Mouse (Mus musculus): ENCODE data around the gene Atraid.
A peak's percentile ranks its signal among the peaks of the same experiment; 100 is the strongest.

Atraid gene

DNA sequence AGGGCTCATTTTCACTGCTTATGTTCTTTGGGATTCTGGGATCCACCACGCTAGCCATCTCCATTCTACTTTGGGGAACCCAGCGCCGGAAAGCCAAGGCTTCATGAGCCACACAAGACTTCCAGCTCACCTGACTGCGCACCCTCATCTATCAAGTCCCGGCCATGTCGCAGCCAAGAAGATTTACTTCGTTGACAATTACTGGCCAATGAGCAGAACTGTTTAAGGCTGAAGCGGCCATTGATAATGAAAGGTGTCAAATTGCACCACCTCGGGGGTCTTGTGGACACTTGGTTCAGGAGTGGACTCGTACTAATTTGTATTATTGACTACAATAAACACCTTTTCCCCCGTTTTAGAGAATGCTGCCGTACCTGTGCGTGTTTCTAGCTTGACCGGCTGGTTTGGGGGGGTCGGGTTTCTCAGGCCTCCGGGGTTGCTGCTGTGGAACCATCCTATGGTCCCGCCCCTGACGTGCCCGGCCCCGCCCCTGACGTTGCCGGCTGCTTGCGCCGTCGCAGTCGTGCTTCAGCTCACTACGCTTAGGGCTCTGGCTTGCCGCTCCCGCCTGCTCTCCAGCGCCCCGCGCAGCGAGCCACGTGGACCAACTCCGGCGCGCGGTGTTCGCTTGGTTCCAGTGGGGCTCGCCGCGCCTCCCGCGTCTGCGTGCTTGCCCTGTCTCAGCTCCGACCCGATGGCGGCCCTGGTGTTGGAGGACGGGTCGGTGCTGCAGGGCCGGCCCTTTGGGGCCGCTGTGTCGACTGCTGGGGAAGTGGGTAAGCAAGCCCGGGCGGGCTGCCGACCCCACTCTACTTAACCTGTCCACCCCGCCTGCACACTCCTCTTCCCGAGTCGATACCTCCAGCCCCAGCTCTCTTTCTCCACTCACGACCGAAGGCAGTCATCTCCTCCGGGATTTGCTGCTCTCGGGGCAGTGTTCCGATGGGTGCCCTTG lies 6.4 kb downstream of the Atraid start, which contains the start of gene Cad:
Cad (plus strand) TSS at position 520 of the 955 bp plus-strand sequence.
- DNase-seq (ENCODE audit: low spot score), result peak; percentile 92

DNA sequence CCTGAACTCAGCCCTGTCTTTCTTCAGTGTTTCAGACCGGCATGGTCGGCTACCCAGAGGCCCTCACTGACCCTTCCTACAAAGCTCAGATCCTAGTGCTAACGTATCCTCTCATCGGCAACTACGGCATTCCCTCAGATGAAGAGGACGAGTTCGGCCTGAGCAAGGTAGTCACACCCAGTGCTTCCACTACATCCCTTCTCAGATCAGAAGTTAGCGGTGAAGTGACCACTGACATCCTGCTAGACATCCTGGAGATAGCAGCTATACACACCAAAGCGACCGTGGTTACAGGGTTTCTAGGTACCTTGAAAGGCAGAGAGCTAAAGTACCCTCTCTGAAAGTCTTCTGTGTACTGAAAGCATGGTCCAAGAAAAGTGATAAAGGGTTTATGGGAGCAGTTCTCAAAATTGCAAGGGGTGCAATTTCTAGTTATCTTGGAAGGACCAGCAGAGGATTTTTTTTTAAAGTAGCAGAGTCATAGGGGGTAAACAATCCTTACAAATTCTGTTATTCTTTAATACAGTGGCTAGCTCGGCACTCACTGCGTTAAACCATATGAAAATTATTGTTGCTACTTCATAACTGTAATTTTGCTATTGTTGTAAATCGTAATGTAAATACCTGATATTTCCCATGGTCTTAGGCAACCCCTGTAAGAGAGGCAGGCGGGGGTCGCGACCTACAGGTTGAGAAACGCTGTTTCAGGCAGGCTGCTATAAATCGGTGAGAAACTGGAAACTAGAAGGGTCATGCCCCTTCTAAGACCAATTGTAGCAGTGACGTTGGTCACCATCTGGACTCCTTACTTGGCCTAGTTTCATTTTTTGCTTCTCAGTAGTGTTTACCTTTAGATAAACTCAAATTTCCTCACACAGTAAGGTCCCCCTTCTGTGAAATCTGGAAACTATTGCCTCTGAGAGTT lies 7.4 kb downstream of the Atraid start:
- DNase-seq (ENCODE audit: low spot score), result peak; percentile 15

GRCm38 (mm10) chr5:31069810-31070209 lies 21.7 kb downstream of the Atraid start:
- no peak for DNase-seq (ENCODE audit: low spot score)

GRCm38 (mm10) chr5:31071059-31071458 lies 22.9 kb downstream of the Atraid start:
- no peak for DNase-seq (ENCODE audit: low spot score)

- no peak for DNase-seq (ENCODE audit: low spot score)
Observed at GRCm38 (mm10) chr5:31071821-31072220, 23.7 kb downstream of the Atraid start.

- DNase-seq (ENCODE audit: low spot score), result no peak
Observed at GRCm38 (mm10) chr5:31073176-31073575, 25.1 kb downstream of the Atraid start.

DNA sequence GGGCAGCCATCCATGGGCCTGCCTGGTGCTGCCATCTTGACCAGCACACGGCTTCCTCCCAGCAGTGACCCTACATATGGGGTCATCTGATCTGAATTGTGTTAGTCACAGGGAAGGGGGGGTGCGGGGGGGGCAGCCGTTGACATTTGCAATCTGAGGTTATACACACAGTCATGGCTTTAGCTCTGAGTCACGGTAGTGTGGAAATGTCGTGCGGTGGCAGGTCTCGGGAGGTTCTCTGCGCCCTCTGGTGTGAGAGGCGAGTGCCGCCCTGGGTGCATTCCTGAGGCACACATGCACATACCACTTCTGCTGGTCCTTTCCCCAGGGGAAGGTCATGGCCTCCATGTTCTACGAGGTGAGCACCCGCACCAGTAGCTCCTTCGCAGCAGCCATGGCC lies 28.2 kb downstream of the Atraid start:
- no peak for DNase-seq (ENCODE audit: low spot score)

DNA sequence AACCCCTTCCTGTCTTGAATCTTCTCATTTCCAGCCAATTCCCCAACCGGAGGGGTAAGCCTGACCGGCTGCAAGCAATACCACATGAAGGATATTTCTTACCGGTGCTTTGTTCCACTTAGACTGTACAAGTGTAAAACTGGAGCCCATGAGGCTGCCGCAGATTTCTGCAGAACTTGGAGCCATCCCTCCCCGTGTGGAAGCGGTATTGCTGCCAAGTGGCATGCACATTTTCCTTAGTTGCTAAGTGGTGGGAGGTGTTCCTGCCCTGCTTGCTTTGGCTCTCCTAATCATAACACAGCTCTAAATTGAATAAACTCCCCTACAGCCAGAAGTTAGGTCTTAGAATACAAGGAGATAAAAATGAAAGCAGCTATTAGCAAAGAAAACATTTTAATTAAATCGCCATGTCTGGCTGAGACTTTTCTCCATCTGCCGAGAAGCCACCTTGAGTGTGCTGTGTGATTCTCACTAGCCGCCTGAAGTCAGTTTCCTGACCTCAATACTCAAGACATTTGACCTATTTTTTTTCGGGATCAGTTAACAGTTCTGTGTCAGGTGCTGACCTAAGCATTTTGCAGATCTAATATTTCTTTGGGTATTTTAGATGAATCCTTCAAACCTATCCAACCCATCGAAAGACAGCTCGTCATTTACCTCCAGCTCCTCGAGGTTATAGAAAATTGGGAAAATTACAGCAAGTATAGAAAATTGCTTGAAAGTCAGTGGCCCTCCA lies 32.1 kb downstream of the Atraid start:
- DNase-seq (ENCODE audit: low spot score), result peak; percentile 45

DNA sequence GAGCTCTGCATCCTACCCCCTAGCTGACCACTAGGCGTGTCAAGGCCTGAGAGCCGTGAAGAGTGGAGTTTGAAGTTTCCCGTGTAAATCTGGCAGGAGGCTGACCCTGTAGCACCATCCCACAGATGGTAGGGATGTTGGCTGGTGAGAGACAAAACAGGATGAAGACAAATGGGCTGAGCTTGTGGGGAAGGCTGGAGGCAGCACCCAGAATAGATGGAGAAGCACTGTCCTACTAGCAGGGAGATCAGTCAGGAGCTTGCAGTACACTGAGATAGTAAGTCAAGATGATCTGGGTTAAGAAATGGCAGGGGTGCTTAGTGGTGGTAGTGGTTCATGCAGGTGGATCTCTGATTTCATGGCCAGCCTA lies 32.7 kb downstream of the Atraid start:
- DNase-seq (ENCODE audit: low spot score), result no peak

- no peak for DNase-seq (ENCODE audit: low spot score)
Observed at GRCm38 (mm10) chr5:31081386-31081785, 33.3 kb downstream of the Atraid start.

- DNase-seq (ENCODE audit: low spot score), result no peak
Observed at GRCm38 (mm10) chr5:31082355-31082754, 34.2 kb downstream of the Atraid start.

- DNase-seq (ENCODE audit: low spot score), result no peak
Observed at GRCm38 (mm10) chr5:31082935-31083625, 35.0 kb downstream of the Atraid start.

DNA sequence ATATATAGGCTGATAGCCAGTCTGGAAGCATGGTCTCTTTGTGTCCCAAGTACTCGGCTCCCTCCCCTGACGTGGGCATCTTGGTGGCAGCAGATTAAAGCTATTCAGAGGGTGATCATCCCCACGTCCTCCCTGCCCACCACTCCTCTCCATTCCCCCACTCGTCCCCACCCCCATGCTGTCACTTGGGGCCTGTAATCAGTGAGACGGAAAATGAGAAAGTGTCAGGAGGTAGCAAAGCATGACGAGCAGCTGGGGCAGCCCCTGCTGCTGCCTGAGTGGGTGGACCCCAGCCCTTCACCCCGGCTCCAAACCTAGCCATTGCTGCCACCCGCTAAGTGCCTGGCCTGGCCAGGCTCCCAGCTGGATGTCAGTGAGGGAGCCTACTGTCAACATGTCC lies 35.8 kb downstream of the Atraid start:
- no peak for DNase-seq (ENCODE audit: low spot score)

DNA sequence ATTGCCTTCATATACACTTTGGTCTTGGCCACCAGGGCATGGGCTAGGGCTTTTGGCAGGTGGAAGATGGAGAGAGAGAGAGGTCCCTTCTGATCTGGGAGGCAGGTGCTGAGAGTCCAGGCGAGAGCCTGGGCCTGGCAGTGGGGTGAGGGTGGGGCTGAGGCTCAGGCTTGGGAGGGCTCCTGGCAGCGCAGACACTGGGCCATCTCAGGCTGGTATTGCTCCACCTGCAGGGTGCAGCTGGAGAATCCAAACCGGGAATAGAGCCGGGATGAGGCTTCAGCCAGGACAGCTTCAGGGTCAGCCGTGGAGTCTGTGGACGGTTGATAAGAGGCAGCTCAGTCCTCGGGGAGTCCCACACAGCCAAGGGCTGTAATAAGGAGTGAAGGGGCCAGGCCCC lies 38.5 kb downstream of the Atraid start:
- no peak for DNase-seq (ENCODE audit: low spot score)

DNA sequence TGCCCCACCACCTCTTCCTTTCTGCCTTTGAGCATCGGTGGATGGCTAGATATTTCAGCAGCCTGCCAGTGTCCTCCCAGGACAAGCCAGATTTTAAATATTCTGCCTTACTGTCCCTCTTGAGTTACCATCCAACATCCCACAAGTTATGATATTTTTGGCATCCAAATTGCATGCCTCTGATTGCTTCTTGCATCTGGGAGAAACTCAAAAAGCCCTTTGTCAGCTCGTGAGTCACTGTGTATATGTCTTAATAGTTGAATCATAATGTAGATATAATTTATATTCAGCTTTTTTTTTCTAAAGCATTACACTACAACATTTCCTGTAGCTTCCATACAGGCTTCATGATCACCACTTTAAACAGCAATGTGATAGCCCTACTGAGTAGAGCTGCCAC lies 39.0 kb downstream of the Atraid start:
- DNase-seq (ENCODE audit: low spot score), result no peak

DNA sequence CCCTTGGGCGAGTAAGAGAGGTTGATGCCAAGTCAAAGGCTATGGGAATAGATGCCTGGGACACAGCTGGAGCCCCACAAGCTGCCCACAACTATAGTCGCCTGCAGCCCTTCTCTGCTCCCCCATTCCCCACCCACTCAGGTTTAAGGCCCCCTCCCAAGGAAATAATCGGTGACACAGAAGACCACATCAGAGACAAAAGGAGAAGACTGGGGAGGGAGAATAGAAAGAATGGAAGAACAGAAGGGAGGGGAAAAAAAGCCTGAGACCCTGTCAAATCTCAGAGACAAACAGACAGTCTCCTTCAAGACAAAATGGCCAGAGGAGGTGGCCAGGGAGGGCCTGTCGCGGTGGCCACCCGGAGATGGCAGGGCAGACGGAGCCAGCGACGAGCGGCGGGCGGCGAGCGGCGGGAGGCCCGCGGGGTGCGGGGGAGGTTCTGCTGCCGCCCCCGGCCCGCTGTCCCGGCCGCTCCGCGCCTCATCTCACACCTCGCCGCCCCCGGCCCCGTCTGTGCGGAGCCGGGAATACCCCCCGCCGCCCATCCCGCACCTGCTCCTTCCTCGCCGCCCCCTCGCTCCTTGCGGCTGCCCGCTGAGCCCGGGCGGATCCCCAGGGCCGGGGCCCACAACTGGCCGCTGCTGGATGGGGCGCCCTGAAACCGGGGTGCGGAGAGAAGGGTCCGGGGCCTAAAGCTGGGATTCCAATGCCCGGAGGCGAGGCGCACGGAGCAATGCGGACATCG lies 44.3 kb downstream of the Atraid start:
- DNase-seq (ENCODE audit: low spot score), result no peak

DNA sequence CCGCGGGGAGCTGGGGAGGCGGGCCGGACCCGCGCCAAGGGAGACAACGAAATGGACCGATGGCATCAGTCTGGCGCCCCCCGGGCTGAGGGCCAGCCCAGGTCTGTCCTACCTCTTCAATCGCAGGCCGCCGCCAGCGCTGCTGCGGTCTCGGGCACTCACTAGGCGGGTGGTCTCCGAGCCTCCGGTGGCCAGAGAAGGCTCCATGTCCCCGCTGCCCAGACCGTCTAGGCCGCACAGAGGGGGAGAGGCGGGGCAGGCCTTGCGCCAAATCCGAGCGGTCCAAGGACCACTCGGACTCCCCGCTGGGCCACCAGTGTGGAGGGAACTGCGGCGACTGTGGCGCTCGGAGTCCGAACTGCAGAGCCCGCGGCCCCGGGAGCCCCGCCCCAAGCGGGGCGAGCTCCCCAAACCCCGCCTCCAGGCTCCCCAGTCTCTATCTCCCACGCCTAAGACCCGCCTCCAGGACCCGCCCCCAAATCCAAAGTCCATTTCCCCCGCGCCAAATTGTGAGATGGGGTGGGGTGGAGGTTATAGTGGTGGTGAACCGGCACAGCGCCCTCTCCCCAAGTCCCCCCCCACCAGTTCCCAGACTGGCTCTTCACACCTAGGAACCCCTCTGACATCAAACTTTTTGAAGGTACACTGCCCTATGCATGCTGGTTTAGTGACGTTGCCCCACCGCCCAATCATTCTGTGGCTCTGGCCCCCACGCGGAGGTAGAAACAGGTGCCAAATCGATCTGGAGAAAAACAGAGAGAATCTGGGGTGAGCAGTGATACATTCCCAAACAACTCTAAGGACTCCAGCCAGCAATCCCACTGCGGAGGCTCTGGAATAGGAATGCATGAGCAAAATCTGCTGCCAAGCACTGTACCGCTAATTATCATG lies 45.3 kb downstream of the Atraid start:
- no peak for DNase-seq (ENCODE audit: low spot score)

- no peak for DNase-seq (ENCODE audit: low spot score)
Observed at GRCm38 (mm10) chr5:31094100-31094798, 46.1 kb downstream of the Atraid start.

Measured in MN1 (cell line).